Mouse (Mus musculus) intestine, embryonic 16.5 days (tissue): Measurements from ENCODE around the gene S100a7a. TPM values are rescaled to one million over a fixed set of nuclear protein-coding genes. Genes with fewer than 3 reads are reported as not detected.

Source experiments
- ATAC-seq: fragments of 200-750 bp; cut with Nextera tagmentation; 2 replicates; pipeline ENCODE4 v1.8.0; 2017; ENCODE audit warnings: moderate TSS enrichment, moderate library complexity
- H3K27ac ChIP-seq: fragments of 300-500 bp; sonication (generic); 2 replicates; pipeline ENCODE4 v1.5.1; 2014; ENCODE audit warnings: mild to moderate bottlenecking, low read length
- H3K27me3 ChIP-seq: fragments of 300-500 bp; sonication (generic); replicated peaks from 2 replicates; pipeline ENCODE4 v1.6.1; 2014; ENCODE audit warnings: low read length, control low read depth, mixed read lengths; ENCODE audit not compliant: control insufficient read depth, insufficient read depth
- H3K36me3 ChIP-seq: fragments of 300-500 bp; sonication (generic); 2 replicates; pipeline ENCODE4 v1.6.1; 2014; ENCODE audit warnings: low read length, control low read depth; ENCODE audit not compliant: control insufficient read depth, insufficient read depth
- H3K4me1 ChIP-seq: fragments of 300-500 bp; sonication (generic); 2 replicates; pipeline ENCODE4 v1.6.1; 2014; ENCODE audit warnings: low read length, control low read depth, mixed read lengths; ENCODE audit not compliant: control insufficient read depth, insufficient read depth
- H3K4me2 ChIP-seq: fragments of 300-500 bp; sonication (generic); 2 replicates; pipeline ENCODE4 v1.6.1; 2014; ENCODE audit warnings: low read depth, low read length, control low read depth
- H3K4me3 ChIP-seq: fragments of 300-500 bp; sonication (generic); 2 replicates; pipeline ENCODE4 v1.5.1; 2014; ENCODE audit warnings: mild to moderate bottlenecking, low read length
- H3K9ac ChIP-seq: fragments of 300-500 bp; sonication (generic); 2 replicates; pipeline ENCODE4 v1.6.1; 2014; ENCODE audit warnings: low read depth, low read length
- H3K9me3 ChIP-seq: fragments of 300-500 bp; sonication (generic); 2 replicates; pipeline ENCODE4 v1.6.1; 2016; ENCODE audit warnings: low read length, control low read depth; ENCODE audit not compliant: control insufficient read depth
- WGBS: fragments of 180-500 bp; shearing (Covaris S2); extraction: QIAGEN DNeasy Blood & Tissue Kit; methylation state at CpG from one replicate; pipeline ENCODE4 v1.1.7; 2014; 5-methylcytosine and 5-hydroxymethylcytosine counted together
- polyA plus RNA-seq: library from polyadenylated mRNA; unstranded; fragments of >200 nt; fragmentation: Nextera tagmentation; extraction: Ambion mirVana; gene quantifications from 2 replicates; pipeline ENCODE4 v1.2.1, GENCODE M21; 2015

The S100a7a gene
- polyA plus RNA-seq, 1 experiment from 2014 or later, result 0.17 TPM

DNA sequence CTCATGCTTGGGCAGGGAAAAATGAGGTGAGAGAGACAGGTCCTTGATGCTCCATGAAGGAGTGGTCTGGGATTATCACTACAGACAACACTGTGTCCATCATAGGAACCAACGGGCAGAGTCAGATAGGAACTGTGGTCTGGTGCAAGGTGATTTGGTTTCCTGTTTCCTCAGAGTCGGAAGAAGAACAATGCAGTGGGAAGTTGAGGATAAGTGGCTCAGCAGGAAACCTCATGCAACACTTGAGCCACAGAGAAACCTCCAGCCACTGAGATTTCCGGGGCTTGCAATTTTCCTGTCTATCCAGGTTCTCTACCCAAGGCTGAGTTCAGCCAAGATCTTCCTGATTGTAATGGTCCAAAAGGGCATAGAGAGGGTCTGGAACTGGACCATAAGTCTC is 24.8 kb downstream of the S100a7a start:
- WGBS, result 58% methylated on average over 3 of the region's 3 CpGs
- H3K9ac ChIP-seq, result no peak overlapping the region
- no peaks in the 10 kb centered on the region for H3K36me3 ChIP-seq

DNA sequence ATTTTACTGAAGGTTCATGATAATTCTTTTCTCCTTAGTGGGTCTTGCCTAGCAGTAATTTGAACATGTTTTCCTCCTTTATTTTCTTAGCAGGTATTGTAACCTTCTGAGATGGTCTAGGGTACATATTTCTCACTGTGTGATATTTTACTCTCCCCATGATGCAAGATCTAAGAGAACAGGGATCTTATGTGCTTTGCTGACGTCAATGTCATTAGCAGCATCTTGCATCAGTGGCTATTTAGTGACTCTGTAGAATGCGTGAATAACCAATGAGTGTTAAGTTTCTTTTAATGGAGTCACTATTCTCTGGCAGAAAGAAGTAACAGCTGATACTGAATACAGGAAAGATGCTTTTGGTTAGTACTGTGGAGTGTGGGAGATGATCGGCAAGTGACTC is 30.1 kb downstream of the S100a7a start:
- Histone ChIP-seq H3K4me1 (no peaks in the 10 kb centered on the region), H3K36me3 (no peaks in the 10 kb centered on the region), H3K9ac (no peak overlapping the region), H3K4me3 (no peak overlapping the region), H3K27ac (no peak overlapping the region), H3K27me3 (no peaks in the 10 kb centered on the region), H3K4me2 (no peak overlapping the region), H3K9me3 (no peaks in the 10 kb centered on the region)
- no peak for ATAC-seq
- 88% methylated on average over 3 of the region's 3 CpGs for WGBS

More for the DNA sequence above, 24.8 kb downstream of the S100a7a start:
- Histone ChIP-seq H3K27ac (no peak overlapping the region), H3K4me1 (no peaks in the 10 kb centered on the region), H3K9me3 (no peaks in the 10 kb centered on the region), H3K4me2 (no peak overlapping the region), H3K4me3 (no peak overlapping the region), H3K27me3 (no peaks in the 10 kb centered on the region)
- no peak for ATAC-seq

DNA sequence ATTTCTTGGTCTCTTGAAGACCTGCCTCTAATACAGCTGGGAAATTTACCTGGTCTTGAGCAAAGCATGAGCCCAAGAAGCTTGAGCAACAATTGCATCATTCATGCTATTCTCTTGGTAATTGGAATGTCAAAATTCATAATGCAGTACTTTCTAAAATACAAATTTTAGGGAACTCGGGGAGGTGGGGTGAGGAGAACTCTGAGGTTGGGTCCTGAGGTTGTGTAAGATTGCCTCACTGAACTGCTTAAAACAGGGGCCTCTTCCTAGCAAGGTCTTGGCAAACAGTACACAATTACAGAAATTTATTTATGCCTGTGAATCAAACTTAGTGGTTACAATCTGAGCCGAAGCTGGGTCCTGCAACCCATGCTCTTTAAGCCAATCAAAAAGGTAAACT is 33.0 kb downstream of the S100a7a start:
- Histone ChIP-seq H3K27ac (no peak overlapping the region), H3K4me2 (no peak overlapping the region), H3K9me3 (no peaks in the 10 kb centered on the region), H3K4me3 (no peak overlapping the region), H3K36me3 (no peaks in the 10 kb centered on the region), H3K9ac (no peak overlapping the region), H3K4me1 (no peaks in the 10 kb centered on the region), H3K27me3 (no peaks in the 10 kb centered on the region)
- 72% methylated on average over 2 of the region's 2 CpGs for WGBS
- ATAC-seq, result no peak

DNA sequence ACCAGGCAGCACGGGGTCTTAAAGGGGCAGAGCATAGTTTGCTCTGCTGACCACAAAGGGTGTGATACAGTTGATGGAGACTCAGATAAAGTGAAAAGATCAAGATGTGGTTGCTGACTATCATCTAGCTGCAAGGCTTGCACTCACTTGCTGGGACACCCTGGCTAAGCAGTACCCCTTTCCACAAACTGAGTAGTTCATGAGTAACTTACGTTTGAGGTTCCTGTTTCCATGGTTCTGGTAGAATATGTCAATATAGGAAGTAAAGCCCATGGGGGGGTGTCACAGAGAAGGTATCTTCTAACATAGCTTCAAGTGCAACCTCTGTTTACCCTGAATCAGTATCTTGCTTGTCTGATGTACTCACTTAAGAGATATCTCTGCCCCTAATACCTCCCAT is 39.7 kb downstream of the S100a7a start:
- Histone ChIP-seq H3K27me3 (no peaks in the 10 kb centered on the region), H3K9me3 (no peaks in the 10 kb centered on the region), H3K4me2 (no peak overlapping the region), H3K9ac (no peak overlapping the region), H3K27ac (no peak overlapping the region), H3K4me3 (no peak overlapping the region), H3K4me1 (no peaks in the 10 kb centered on the region), H3K36me3 (no peaks in the 10 kb centered on the region)
- 76% methylated on average over 2 of the region's 2 CpGs for WGBS
- ATAC-seq, result no peak

DNA sequence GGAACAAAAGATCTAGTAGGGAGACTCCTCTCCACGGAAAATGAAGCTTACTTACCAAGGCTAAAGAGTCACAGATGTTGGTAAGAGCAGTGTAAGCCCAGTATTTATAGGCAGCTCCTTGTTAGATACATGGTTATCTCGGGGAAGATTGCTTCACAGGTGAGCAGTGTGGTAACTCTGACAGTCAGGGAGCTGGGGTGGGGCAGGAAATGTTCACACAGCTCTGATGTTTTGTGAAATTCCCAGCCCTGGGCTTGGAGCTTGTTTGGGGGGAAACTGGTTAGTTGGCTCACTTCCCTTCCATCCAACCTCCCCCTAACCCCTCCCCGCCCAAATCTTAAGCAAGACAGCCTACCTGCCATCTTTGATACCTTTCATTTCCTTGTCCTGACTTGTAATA is 41.8 kb downstream of the S100a7a start, which contains the start of gene S100a9:
TSS of gene S100a9 (minus strand) at position 109 of the 400 bp plus-strand sequence.
- no peak for ATAC-seq
- Histone ChIP-seq H3K27ac (no peak within 1 kb of the TSS), H3K4me1 (no peaks in the 10 kb centered on the region), H3K9ac (no peak within 1 kb of the TSS), H3K27me3 (no peaks in the 10 kb centered on the region), H3K4me3 (no peak within 1 kb of the TSS), H3K36me3 (no peaks in the 10 kb centered on the region), H3K9me3 (no peaks in the 10 kb centered on the region), H3K4me2 (no peak within 1 kb of the TSS)
- 64% methylated on average over 3 of the region's 3 CpGs for WGBS

DNA sequence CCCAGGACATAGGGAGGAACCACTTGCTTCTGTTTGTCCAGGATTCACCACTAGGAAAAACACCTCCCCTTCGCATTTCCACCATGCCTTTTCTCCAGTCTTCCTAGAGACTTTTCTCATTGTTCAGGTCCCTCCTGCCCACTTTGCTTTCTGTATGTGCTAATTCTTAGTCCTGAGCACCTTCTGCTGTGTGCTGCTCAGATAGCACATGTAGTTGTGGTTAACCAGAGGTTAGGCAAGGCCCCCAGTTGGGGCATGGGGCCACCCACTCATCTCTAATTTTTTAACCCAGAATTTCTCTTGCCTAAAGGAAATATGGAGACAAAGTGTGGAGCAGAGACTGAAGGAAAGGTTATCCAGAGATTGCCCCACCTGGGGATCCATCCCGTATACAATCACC is 48.4 kb downstream of the S100a7a start:
- Histone ChIP-seq H3K9ac (no peak overlapping the region), H3K36me3 (no peaks in the 10 kb centered on the region), H3K27me3 (no peaks in the 10 kb centered on the region), H3K4me3 (no peak overlapping the region), H3K4me2 (no peak overlapping the region), H3K4me1 (no peaks in the 10 kb centered on the region), H3K9me3 (no peaks in the 10 kb centered on the region), H3K27ac (no peak overlapping the region)
- WGBS, result 80% methylated on average over 2 of the region's 2 CpGs
- ATAC-seq, result no peak

Other genes starting within 250 kb of the S100a7a start
- gene Ints3, start 220.4 kb upstream of the S100a7a start, polyA plus RNA-seq, result 20.2 and 22.1 TPM in 2 replicates
- 5.6 and 6.6 TPM in 2 replicates for gene Npr1, start 188.2 kb upstream of the S100a7a start, polyA plus RNA-seq
- 125 and 140 TPM in 2 replicates for gene Ilf2, start 177.9 kb upstream of the S100a7a start, polyA plus RNA-seq
- 74.7 and 79.4 TPM in 2 replicates for gene Snapin, start 163.0 kb upstream of the S100a7a start, polyA plus RNA-seq
- gene Chtop, start 144.5 kb upstream of the S100a7a start, polyA plus RNA-seq, result 90.4 and 99.8 TPM in 2 replicates
- gene S100a1, start 139.6 kb upstream of the S100a7a start, polyA plus RNA-seq, result 142 and 192 TPM in 2 replicates
- 38.5 and 40.8 TPM in 2 replicates for gene S100a13, start 139.6 kb upstream of the S100a7a start, polyA plus RNA-seq
- gene S100a14, start 127.2 kb upstream of the S100a7a start, polyA plus RNA-seq, result 7.1 and 10.7 TPM in 2 replicates
- 99.1 and 113 TPM in 2 replicates for gene S100a16, start 116.8 kb upstream of the S100a7a start, polyA plus RNA-seq
- 0.23 and 0.29 TPM in 2 replicates for gene S100a3, start 93.4 kb upstream of the S100a7a start, polyA plus RNA-seq
- not detected in 2 replicates for gene S100a2, start 63.8 kb upstream of the S100a7a start, polyA plus RNA-seq
- gene Gm42674, start 52.1 kb upstream of the S100a7a start, polyA plus RNA-seq, result not detected in 2 replicates
- gene S100a4, start 50.2 kb upstream of the S100a7a start, polyA plus RNA-seq, result 3.6 and 4.0 TPM in 2 replicates
- gene S100a5, start 45.5 kb upstream of the S100a7a start, polyA plus RNA-seq, result 13.2 and 16.0 TPM in 2 replicates
- gene S100a6, start 41.1 kb upstream of the S100a7a start, polyA plus RNA-seq, result 376 and 422 TPM in 2 replicates
- 14.9 and 30.6 TPM in 2 replicates for gene S100a8, start 15.0 kb downstream of the S100a7a start, polyA plus RNA-seq
- gene S100a9, start 41.7 kb downstream of the S100a7a start, polyA plus RNA-seq, result 10.1 and 27.1 TPM in 2 replicates
- not detected in 2 replicates for gene Pglyrp4, start 72.9 kb downstream of the S100a7a start, polyA plus RNA-seq
- gene Gm5849, start 123.9 kb downstream of the S100a7a start, polyA plus RNA-seq, result not detected in 2 replicates